Mouse (Mus musculus) brain, adult 2 months (tissue): ENCODE measurements around the gene Mrpl51.
A peak's percentile ranks its signal among the peaks of the same experiment; 100 is the strongest.

Source experiments
- DNase-seq: peaks from one replicate; pipeline ENCODE4 v3.0.0; 2011; ENCODE audit warnings: low read depth, low spot score

The Mrpl51 gene

GRCm38 (mm10) chr6:125191332-125192015 is at the start of gene Mrpl51, which contains the start of gene Ncapd2:
Gene Mrpl51 (plus strand): TSS chr6:125191801.
Gene Ncapd2 (minus strand): TSS chr6:125191701.
- DNase-seq: peak; percentile 99

GRCm38 (mm10) chr6:125142436-125142835 is 49.2 kb upstream of the Mrpl51 start:
- no peak for DNase-seq

DNA sequence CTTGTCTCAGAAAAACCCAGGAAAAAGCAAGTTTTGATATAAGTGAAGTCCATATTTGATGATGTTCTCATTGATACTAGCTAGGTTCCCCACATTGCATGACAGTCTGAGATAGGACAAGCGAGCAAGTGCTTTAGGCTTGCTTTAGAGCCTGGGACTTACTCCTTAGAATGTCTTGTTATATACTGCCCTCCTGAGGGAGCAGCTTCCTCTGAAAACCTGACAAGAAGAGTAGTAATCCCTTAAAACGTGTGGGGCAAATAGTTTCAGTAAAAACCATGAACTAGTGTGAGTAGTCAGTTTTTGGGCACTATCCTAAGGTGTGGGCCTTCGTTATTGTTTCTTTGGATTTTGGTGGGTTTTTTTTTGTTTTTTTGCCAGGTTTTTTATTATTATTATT is 48.5 kb upstream of the Mrpl51 start:
- no peak for DNase-seq

DNA sequence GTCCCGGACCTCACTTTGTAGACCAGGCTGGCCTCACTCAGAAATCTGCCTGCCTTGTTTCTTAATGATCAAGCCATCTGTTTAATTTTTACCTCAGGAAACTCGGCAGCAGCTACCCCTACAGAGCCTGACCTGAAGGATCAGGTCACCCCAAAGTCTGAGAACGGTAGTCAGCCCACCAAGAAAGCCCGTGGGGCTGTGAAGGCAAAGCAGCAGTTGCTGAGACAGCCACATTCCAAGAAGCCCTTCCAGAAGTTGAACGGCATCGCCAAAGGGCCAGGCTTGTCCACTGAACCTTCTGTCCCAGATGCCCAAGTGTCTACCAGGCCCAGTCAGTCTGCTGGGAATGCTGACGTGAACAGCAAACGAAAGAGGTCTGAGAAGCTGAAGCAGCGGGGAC is 47.7 kb upstream of the Mrpl51 start:
- no peak for DNase-seq

GRCm38 (mm10) chr6:125145001-125145400 is 46.6 kb upstream of the Mrpl51 start, which contains the start of gene Iffo1:
Gene Iffo1 (plus strand): TSS chr6:125145241.
- peak; percentile 99 for DNase-seq

DNA sequence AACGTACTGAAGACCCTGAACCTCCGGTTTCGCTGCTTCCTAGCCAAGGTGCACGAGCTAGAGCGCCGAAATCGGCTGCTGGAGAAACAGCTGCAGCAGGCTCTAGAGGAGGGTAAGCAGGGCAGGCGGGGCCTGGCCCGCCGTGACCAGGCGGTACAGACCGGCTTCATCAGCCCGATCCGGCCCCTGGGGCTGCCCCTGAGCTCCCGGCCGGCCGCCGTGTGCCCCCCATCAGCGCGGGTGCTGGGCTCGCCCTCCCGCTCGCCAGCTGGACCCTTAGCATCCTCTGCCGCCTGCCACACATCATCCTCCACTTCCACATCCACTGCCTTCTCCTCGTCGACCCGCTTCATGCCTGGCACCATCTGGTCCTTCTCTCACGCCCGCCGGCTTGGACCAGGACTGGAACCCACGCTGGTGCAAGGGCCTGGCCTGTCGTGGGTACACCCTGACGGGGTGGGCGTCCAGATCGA is 46.1 kb upstream of the Mrpl51 start:
- DNase-seq: peak; percentile 55

DNA sequence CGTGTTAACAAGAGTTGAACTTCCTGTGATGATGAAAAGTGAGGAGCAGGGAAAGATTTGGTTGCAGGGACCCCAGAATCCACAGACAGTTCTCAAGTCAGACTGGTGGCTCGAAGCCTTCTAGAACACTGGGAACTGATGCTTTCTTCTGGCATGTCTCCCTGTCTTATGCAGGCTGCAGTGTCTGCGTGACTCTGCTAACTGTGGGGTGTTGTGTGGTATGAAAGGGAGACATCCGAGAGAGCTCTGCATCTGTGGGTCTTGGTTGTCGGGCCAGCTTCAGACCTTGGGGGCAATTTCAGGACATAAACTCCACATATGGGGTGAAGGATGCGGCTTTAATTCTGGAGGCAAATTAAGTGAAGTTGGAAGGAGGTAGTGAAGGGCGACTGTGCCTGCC is 45.5 kb upstream of the Mrpl51 start:
- peak; percentile 70 for DNase-seq

GRCm38 (mm10) chr6:125146797-125147196 is 44.8 kb upstream of the Mrpl51 start:
- peak; percentile 74 for DNase-seq

DNA sequence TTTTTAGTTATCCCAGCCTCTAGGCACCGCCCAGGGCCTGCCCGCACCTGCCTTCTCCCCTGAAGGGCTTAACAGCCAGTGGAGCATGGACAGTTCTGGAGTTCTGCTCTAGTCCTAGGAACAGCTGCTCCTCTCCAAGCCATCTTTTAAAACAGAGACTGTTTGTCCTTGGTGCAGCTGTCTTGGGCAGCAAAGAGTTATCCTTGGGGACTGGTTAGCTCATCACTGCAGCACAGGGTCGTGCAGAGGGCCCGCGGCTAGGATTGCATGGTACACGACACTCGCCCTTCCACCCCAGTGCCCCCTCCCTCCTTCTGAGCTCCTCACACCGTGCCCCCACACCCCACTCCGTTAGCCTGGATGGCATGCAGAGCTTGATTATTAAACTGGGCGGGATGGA is 44.3 kb upstream of the Mrpl51 start:
- peak; percentile 50 for DNase-seq

DNA sequence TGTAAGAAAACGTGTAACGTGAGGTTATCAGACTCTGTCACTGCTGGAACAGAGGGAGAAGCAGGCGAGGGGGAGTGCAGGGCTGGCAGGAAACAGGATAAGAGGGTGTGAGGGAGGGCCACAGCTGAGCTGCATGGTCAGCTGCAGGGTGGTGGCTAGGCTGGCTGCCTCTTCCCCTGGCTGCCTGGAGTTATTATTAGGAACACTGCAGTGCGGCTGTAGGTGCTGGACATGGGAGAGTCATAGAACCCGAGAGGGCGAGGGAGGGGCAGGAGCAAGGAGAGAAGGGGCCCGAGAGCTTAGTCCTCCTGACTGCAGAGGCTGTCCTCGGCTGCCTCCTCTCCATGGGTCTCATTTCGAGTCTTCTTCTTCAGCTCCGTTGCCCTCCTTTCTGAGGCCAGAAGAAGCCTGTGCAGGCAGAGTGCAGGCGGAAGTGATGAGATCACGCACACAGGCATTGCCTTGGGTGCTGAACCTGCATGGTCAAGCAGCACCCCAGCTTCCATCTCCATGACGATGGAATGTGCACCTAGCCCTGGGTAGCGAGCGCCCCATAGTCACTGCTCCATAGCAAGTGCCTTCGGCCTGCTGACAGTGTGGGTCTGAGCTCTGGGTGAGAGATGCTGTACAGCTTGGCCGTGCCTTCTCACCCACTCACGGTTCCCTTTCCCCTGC is 43.2 kb upstream of the Mrpl51 start:
- peak; percentile 86 for DNase-seq

GRCm38 (mm10) chr6:125148926-125149568 is 42.6 kb upstream of the Mrpl51 start:
- peak; percentile 72 for DNase-seq

DNA sequence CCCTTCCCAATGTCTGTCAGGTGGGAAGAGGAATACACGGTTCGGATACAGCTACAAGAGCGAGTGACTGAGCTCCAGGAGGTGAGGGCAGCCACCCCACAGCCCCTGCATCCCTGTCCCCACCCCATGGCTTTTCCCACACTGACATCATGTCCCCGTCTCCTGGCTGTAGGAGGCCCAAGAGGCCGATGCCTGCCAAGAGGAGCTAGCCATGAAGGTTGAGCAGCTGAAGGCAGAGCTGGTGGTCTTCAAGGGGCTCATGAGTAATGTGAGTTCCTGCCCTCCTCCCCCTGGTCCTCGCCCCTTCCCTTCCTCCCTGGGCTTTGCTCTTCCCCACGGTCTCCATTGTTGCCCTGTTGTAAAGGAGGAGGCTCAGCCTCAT is 42.0 kb upstream of the Mrpl51 start:
- DNase-seq: no peak

- DNase-seq: peak; percentile 70
Measured at GRCm38 (mm10) chr6:125152212-125153017, 39.2 kb upstream of the Mrpl51 start.

- DNase-seq: no peak
Measured at GRCm38 (mm10) chr6:125153018-125153389, 38.6 kb upstream of the Mrpl51 start.

- no peak for DNase-seq
Measured at GRCm38 (mm10) chr6:125153682-125154081, 37.9 kb upstream of the Mrpl51 start.

DNA sequence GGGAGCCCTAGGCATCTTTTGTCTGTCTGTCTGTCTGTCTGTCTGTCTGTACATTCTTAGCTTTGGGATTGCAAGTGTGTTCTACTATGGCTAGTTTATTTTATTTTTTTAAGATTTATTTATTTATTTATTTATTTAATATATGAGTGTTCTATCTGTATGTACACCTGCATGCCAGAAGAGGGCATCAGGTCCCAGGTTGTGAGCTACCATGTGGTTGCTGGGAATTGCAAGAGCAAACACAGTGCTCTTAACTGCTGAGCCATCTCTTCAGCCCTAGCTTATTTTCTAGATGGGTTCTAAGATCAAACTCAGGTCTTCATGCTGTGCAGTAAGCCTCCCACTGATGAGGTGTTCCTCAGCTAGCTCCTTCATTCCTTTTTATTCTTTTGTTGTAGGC is 37.1 kb upstream of the Mrpl51 start:
- DNase-seq: peak; percentile 82

- DNase-seq: no peak
Measured at GRCm38 (mm10) chr6:125155262-125155661, 36.3 kb upstream of the Mrpl51 start.

GRCm38 (mm10) chr6:125156491-125156890 is 35.1 kb upstream of the Mrpl51 start:
- no peak for DNase-seq

DNA sequence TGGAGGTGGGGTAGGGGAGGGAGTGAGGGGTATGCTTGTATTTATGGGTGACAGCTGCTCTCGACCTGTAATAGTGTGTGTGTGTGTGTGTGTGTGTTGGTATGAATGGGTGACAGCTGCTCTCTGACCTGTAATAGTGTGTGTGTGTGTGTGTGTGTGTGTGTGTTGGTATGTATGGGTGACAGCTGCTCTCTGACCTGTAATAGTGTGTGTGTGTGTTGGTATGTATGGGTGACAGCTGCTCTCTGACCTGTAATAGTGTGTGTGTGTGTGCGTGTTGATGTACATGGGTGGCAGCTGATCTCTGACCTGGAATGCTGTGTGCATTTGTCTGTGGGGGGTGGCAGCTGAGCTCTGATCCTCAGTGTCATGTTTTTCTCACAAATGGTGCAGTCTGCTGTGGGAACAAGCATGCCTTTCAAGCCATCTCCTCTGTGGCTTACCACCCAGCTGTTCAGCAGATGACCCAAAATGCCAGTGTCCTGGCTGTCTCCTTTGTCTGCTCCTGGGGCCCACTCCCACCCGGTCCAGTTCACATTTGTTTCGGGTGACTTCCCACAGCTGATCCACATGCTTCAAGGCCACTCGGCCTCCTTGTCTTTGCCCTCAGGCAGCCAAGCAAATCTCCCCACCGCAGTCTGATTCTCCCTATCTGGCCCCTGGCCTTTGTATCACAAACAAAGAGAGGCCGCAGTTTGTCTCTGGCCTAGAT is 34.5 kb upstream of the Mrpl51 start:
- peak; percentile 82 for DNase-seq

DNA sequence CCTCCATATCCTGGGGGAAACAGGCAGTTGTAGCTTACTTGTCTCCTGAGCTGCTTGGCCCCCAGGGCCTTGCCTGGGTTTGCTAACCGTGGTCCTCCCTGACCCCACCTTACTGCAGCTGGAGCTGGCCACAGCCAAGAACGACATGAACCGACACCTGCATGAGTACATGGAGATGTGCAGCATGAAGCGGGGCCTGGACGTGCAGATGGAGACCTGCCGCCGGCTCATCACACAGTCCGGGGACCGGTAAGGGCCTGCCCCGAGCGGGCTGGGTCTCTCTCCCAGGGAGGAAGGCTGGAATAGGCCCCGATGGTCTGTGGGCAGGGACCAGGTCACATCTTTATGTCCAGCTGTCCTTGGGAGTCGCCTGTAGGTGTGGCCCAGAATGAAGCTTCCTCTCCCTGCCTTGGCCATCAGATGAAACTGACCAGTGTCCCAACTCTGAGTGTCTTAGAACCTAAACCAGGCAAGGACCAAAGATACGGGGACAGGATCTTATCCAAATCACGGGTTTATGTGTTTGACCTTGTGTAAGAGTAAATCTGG is 32.6 kb upstream of the Mrpl51 start:
- DNase-seq: no peak
